Mouse (Mus musculus) heart, postnatal 36 days (tissue): ENCODE results near the gene Mtor. TPM values are rescaled to one million over a fixed set of nuclear protein-coding genes. Genes with fewer than 3 reads are reported as not detected.

Experiments used
- DNase-seq, 2 experiments: peaks; one replicate each; pipeline ENCODE4 v3.0.0; 2021 to 2022
- intact Hi-C: fragments of 180-260 bp; cut with DNase I; formaldehyde crosslinking; loops from one replicate; pipeline ENCODE4 v1.15.1; 2025
- total RNA-seq, 2 experiments: library from RNA; stranded (reverse); gene quantifications; 2 replicates each; pipeline ENCODE4 v1.2.3; 2021

The Mtor gene
- total RNA-seq, 2 experiments from 2014 or later, result 50.7 to 51.4 TPM

DNA sequence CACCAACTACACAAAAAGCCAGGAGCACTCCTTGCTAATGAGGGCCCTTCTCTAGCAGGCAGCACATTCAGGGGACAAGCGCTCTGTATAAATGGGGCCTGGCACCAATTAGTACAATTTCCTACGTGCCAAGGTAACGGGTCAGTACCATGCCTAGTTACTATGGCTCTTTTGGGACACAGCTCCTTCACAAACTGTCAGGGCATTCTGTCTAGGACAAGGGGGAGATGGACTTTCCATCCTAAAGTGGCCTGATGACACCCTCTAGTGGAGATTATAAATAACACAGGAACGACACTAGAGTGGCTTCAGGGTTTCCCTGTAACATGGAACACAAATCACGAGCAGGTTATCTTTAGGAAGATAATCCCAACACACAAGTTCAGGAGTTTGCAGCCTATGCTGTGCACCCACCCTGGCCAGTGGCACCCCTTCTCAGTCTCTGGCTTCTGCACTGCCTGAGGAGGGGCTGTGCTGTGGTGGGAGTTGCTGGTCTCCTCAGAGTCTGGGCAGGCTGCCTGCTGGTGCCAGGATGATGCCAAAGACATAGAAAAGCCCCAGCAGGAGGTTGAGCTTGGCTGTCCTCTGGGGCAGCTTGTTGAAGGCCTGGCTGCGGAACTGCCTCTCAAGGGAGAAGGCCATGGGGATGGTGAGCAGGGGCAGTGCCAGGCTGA, 12.6 kb upstream of the Mtor start:
- DNase-seq, result no peak
- intact Hi-C loops, result no loop called here

DNA sequence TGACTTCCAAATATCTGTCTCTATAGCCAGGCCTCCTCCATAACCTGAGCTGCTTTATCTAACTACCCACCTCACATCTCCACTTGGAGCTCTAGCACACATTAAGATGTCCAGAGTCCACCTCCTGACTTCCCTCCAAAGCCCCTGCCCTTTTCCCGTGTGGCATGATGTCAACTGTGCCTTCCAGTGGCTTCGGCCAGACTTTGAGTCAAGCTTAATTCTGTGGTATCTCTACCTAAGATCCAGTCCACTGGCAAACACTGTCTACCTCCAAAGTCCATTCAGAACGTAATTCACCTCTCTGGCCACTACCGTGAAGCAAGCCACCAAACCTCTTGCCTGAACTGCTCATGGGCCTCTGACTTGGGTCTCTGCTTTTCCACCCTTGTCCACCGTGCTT, 6.5 kb upstream of the Mtor start:
- no peak for DNase-seq
- intact Hi-C loops, result no loop called here

DNA sequence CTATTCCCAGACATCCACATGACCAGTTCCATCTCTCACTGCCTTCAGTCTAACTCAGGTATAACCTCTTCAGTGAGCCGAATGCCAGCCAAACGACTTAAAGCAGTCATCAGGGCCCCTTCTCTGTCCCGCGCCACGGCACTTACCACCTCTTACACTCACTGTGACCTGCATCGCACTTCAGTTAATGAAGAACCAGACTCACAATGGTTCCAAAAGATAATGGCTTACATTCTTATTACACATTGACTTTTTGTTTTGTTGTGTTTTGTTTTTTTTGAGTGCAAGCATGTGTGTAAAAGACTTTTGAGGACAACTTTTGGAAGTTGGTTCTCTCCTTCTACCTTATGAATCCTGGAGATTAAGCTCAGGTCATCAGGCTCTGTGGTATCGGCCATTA, 5.8 kb upstream of the Mtor start:
- intact Hi-C loops, result no loop called here
- no peak for DNase-seq

DNA sequence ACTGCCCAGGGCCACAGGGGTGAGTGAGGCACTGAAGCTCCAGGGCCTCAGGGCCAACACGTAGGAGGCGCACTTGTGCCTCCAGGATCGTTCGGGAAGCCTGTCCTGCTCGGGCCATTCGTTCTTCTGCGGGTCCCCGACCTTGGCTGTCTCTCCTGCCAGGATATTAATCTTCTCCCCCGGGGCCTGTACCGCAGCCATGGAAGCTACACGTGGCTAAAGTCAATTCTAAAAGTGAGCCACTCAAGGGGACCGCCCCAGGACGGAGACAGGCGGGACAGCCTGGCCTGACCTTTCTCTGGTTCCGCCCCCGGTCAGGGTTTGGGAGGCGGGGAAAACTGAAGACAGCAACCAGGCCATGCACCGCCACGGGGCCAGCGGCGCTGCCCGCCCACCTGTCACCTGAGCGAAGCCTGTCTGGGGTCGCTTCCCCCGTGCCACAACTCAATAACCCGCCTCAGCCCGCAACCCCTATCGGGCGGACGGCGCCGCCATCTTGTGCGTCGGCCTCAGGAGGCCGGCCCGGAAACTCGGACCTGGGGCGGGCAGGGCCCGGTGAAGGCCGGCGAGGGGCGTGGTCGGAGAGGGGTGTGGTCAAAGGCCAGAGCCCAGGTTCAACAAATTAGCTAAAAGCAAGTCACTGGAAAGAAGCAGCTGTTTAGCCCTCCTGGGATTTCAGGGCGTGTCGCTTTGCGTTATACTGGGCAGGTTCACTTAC, 4.0 kb upstream of the Mtor start, which contains the start of gene Ubiad1:
TSS of gene Ubiad1 (minus strand) at position 522 of the 718 bp plus-strand sequence.
- intact Hi-C loops, result no loop called here
- peak; percentile 84 to 90 for DNase-seq

DNA sequence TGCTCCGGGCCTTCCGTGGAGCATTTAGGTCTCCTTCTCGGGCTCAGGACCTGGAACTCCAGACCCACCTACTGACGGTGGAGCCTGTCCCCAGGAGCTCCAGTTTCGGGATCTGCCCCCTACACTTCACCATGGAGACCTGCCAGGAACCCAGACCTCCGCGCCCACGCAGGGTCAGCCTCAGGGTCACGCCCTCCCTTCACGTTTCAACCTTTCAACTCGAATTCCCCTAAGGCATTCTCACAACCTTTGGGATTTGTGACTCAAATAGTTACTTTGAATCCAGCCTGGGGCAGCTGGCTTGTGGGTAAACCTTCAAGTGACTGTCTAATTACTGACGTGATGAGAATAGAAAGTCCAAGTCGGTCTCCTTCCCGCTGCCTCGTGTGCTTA, 438 bp downstream of the Mtor start:
- no peak for DNase-seq
- intact Hi-C loops, result no loop called here

DNA sequence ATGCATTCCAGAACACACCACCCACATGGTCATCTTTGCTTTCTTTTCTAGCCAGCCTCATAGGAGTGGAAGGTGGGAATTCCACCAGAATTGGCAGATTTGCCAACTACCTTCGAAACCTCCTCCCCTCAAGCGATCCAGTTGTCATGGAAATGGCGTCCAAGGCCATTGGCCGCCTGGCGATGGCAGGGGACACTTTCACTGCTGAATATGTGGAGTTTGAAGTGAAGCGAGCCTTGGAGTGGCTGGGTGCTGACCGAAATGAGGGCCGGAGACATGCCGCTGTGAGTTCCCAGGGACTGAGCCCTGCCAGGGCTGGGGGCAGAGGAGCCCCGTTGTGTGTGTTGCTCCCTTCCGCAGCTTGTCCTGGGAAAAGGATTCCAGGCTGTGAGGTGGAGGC, 5.3 kb downstream of the Mtor start:
- intact Hi-C loops, result no loop called here
- no peak for DNase-seq

DNA sequence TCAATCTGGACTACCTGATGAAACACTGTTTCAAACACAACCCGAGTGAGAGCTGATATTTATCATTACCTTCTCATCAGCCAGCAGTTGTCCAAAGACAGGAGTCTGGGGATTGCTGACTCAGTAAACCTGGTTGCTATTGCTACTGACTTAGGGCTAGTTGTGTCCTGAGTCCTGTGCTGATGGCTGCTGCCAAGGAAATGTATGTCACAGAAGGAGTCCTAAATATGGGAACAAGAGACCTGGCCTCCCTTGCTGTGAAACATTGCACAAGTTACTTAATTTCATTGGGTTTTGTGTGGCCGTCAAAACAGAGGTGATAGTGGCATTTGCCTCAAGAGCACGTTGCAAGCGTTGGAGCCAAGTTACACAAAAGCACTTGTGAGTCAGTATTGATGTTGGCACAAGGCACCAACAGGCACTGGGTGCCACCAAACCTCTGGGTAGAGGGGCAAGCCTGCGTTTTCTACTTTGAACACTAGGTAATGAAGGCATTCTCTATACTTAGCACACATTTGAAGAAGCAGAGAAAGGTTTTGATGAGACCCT, 7.1 kb downstream of the Mtor start:
- DNase-seq, result no peak
- intact Hi-C loops, result no loop called here

DNA sequence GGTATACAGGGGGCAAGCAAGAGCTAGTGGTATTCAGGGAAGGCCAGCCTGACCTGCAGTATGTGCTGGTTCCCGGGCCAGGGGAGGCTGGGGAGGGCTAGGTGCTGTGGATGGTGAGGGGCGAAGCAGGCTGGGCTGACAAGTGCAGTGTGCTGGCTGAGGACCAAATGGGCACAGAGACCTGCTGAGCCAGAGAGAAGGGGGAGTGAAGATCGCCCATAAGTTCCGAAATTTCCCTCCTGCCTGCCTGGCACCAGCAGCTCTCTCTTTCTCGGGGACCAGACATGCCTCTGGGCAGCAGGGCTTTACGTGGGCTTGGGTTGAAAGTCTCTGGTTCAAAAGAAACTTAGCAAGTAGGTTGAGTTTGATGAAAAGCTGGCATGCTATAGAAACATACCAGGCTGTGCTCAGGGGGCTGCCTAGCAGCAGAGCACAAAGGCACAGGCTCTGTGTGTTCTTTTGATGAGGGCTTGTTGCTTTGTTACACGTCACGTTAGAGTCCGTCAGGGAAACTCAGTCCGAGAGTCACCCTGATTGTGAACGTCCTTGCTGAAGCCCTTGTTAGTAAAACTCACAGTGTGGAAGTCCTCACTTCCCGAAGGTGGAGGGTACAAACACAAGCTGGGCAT, 12.4 kb downstream of the Mtor start:
- no peak for DNase-seq
- intact Hi-C loops, result no loop called here

DNA sequence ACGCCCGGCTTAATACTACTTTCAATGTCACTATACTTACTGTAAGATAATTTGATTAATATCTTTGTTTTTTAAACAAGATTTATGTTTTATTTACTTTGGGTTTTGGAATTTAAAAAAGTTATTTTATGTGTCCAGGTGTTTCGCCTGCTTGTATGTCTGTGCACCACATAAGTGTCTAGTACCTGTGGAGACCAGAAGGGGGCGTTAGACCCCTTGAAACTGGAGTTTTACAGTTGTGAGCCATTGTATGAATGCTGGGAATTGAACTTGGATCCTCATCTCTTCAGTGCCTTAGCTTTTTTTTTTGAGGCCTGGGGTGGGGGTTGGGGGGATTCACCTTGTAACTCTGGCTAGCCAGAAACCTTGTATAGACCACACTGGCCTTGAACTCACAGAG, 13.4 kb downstream of the Mtor start:
- intact Hi-C loops, result no loop called here
- no peak for DNase-seq

DNA sequence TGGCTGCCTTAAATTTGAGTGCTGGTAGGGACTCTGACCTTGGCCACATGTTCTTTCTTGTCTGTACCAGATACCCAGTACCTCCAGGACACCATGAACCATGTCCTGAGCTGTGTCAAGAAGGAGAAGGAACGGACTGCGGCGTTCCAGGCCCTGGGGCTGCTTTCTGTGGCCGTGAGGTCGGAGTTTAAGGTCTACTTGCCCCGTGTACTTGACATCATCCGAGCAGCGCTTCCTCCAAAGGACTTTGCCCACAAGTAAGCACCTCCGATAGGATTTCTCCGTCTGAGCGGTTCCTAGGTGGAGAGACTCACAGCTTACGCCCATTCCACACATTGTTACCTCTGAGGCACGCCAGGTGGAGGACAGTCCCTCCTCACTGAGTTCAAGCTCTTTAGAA, 14.3 kb downstream of the Mtor start:
- intact Hi-C loops, result loop anchor here (1.0 kb wide), 1 partner anchor 292 kb away; no protein-coding TSS in a partner anchor
- no peak for DNase-seq

DNA sequence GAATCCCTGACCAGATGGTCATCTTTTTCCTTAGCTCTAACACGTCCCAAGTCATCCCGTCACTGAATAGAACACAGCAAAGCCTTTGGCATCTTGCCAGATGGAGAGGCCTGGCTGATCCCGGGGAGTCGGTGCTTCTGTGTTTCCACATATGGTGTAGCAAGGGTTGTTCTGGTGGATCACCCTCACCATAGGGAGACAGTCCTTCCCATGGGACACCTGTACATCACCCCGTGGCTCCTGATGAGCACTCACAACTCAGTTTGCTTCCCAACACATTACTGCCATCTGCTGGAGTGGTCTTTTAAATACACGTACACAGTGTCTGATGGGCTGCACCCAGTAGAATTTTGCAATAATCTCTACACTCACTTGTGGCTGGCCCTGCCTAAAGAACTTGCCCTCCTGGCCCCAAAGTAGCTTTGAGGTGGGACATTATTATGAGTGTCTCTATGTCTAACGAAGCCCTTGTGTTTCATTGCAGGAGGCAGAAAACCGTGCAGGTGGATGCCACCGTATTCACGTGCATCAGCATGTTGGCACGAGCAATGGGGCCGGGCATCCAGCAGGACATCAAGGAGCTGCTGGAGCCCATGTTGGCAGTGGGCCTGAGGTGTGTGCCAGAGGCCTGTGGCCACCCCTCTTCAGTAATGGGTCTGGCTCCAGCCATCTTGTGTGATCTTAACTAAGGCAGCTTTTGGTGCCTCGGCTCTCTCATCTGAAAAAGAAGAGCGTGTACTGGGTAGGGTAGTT, 15.0 kb downstream of the Mtor start:
- peak; percentile 14 to 26 for DNase-seq
- intact Hi-C loops, result loop anchor here (1.0 kb wide), 1 partner anchor 293 kb away; no protein-coding TSS in a partner anchor

DNA sequence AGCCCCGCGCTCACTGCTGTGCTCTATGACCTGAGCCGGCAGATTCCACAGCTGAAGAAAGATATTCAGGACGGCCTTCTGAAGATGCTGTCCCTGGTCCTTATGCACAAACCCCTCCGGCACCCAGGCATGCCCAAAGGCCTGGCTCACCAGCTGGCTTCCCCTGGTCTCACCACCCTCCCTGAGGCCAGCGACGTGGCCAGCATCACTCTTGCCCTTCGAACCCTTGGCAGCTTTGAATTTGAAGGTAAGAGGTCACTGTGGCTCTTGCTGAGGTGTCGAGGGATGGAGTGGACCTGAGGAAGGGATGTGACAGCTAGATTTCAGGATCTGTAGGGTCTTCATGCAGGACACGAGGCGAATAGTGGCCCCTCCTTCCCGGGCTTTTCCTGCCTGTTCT, 15.9 kb downstream of the Mtor start:
- intact Hi-C loops, result no loop called here
- DNase-seq, result no peak

DNA sequence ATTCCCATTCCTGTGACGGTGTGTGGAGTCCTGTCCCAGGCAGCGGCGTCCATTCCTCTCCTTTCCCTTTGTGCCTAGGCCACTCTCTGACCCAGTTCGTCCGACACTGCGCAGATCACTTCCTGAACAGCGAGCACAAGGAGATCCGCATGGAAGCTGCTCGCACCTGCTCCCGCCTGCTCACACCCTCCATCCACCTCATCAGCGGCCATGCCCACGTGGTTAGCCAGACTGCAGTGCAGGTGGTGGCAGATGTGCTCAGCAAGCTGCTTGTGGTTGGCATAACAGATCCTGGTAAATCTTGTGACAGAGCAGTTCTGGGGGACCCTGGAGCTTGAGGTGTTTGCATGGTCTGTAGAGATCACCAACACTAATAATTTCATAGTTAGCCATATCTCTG, 16.5 kb downstream of the Mtor start:
- intact Hi-C loops, result no loop called here
- DNase-seq, result no peak

DNA sequence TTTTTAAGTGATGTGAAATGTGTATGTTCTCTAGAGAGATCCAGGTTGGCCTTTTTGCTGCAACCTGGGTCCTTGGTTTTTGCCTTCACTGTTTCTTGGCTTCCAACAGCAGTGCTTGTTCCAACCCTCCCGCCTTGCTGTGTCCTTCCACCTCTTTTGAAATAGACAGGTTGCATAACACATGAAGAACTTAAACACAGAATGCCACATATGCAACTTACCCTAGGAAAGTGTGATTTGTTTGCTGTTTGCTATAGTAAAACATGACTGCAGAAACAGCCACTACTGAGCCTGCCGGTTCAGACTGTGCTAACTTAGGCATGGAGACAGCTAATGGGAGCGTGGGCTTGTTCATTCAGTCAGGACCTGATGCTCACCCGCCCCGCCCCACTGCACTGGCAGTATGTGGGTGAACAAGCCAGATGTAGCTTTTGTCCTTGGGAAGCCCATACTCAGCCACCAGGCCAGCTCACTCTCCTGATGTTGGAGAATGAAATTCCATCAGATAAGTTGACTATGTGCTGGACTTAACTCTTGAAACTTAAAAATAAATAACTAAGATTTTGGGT, 18.2 kb downstream of the Mtor start:
- no peak for DNase-seq
- intact Hi-C loops, result no loop called here

DNA sequence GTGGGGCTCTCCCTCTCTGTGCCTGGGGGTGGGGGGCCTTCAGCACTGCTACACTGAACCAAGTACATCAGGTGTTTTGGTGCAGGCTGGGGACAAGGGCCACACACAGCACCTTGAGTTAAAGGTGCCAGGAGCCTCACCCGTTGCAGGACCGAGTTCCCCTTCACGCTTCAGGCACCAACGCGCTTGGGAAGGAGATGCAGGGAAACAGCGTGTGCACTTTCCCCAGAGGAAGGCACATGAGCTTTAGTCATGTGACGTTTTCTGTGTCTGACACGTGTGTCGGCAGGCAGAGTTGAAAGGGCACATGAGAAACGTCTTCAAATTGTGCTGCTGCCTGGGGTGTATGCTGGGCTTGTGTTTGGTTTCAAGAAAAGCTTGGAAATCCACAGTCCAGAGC, 20.0 kb downstream of the Mtor start:
- no peak for DNase-seq
- intact Hi-C loops, result no loop called here

DNA sequence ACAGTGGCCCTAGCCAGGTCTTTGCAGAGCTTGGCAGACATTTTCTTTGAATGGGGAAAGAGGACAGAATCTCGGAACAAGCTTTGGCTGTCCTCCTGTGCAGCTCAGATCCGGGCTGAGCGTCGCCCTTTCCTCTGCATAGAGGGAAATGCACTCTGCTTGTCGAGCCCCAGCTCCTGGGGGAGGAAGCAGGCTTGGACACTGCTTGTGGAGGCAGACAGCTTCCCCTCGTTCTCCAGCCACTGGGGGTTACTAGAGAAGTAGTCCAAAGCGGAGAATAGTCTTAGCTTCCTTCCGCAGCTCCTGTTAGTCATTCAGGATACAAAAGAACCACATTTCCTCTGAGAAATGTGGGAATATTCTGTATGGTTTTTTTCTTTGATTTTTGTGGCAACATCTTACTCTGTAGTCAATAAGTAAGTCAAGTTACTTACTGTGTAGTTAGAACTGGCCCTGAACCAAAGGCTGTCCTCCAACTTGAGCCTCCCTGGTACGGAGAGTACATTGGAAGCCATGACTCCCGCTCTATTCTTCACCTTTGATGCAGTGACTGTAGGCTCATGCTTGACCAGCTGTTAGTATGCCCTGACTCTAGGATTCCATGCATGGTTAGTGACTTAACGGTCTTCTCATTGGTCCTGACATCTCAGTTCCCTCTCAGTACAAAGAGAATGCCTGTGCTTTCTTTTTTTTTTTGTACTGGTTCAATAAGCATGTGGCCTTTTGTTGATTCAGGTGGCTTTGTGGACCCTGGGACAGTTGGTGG, 21.3 kb downstream of the Mtor start:
- no peak for DNase-seq
- intact Hi-C loops, result no loop called here

DNA sequence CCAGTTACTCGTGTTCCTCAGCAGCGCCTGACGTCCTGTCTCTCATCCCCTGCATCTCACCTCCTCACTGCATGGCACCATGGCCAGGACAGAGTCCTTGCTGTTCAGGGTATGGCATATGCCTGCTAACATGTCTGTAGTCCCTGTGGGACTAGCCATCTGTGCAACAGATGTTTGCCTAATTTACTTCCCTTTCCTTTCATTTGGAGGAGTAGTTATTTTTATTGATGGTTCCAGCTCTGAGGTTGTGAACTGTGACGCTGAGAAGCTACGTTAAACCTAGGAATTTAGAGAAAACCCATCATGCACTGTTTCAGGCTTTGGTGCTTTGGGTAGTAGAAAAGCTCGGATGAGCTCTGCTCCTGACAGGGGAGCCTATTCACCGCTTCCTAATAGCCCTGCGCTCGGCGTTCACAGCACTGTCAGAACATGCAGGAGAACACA, 23.0 kb downstream of the Mtor start:
- intact Hi-C loops, result no loop called here

DNA sequence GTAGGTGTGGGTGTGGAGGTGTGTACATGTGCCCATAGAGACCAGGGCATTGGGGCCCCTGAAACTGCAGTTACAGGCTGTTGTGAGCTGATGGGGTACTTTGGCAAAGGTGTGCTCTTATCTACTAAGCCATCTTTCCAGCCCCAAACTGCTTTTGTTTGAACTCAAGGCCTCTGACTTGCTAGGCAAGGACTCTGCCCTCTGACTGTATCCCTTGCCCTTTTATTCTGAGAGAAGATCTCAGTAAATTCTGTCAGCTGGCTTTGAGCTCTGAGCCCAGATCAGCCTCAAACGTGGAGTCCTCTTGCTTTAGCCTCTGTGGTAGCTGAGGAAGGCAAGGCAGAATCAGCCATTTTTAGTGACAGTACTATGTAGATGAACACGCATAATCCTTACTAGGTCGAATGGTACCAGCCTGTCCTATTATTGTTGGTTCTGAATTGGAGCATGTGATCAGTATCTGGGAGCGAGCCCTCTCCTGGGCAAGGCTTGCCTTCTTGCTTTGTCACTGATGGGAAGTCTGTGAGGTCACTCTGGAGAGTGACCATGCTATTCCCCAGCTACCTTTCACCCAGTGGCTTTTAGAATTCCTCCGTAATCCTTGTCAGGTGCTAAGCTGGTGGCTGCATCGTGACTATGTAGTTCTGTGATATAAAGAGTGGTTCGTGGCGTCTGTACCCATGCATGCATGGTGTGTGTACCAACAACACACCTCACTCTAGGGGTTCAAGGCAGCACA, 24.2 kb downstream of the Mtor start:
- DNase-seq, result no peak
- intact Hi-C loops, result no loop called here

More for the DNA sequence above, 23.0 kb downstream of the Mtor start:
- DNase-seq, result no peak

DNA sequence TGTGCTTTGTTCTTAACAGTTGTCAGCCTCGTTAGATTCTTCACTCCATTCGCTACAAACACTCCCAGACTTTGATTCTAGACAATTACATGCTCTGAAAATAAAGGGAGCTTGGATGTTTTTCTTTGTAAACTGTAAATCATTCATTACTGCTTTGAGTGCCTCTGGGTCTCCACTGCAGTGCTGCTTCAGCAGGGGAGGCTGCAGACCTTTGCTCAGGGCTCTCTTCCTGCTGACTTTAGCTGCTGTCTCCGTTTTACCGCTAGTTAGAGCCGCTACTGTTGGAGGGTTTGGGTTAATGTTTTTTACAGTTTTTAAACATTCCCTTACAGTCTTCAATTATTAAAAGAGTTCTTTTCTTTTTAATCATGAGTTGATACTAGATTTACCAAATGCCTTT, 25.1 kb downstream of the Mtor start:
- no peak for DNase-seq
- intact Hi-C loops, result no loop called here
